Mouse (Mus musculus) kidney, adult 9 months (tissue): ENCODE results near the gene Xk.
"Not testable (repeated sequence)": the region's sequence is repeated elsewhere in the genome, so short reads cannot be mapped to it uniquely, and the experiment has no call there.

Experiments
- DNase-seq: peaks from one replicate; pipeline ENCODE4 v3.0.0; 2022

The Xk gene

GRCm38 (mm10) chrX:9272460-9273361 is at the start of gene Xk:
Xk (plus strand) TSS chrX:9272756.
- peak; percentile 33 for DNase-seq

- DNase-seq, result no peak
These were observed 45.5 kb upstream of the Xk start for GRCm38 (mm10) chrX:9227105-9227504.

- no peak for DNase-seq
These were observed 31.6 kb upstream of the Xk start for GRCm38 (mm10) chrX:9240737-9241591.

GRCm38 (mm10) chrX:9243381-9243864 is 29.1 kb upstream of the Xk start:
- peak; percentile 6 for DNase-seq

- DNase-seq, result no peak
These were observed 27.8 kb upstream of the Xk start for GRCm38 (mm10) chrX:9244603-9245336.

GRCm38 (mm10) chrX:9248911-9249310 is 23.6 kb upstream of the Xk start:
- DNase-seq, result no peak

- no peak for DNase-seq
These were observed 18.6 kb upstream of the Xk start for GRCm38 (mm10) chrX:9253990-9254389.

GRCm38 (mm10) chrX:9254901-9255300 is 17.7 kb upstream of the Xk start:
- DNase-seq, result no peak

GRCm38 (mm10) chrX:9256766-9257165 is 15.8 kb upstream of the Xk start, which contains the start of gene Gm14862:
Gm14862 (minus strand) TSS chrX:9256899.
- DNase-seq, result no peak

- DNase-seq, result no peak
These were observed 14.7 kb upstream of the Xk start for GRCm38 (mm10) chrX:9257831-9258230.

GRCm38 (mm10) chrX:9259267-9259666 is 13.3 kb upstream of the Xk start:
- DNase-seq, result no peak

- DNase-seq, result no peak
These were observed 1.4 kb upstream of the Xk start for GRCm38 (mm10) chrX:9271112-9271511.

- no peak for DNase-seq
These were observed 553 bp upstream of the Xk start for GRCm38 (mm10) chrX:9271947-9272459.

GRCm38 (mm10) chrX:9273377-9274002 is 934 bp downstream of the Xk start:
- no peak for DNase-seq

- DNase-seq, result no peak
These were observed 1.8 kb downstream of the Xk start for GRCm38 (mm10) chrX:9274321-9274720.

- not testable (repeated sequence) for DNase-seq
These were observed 10.9 kb downstream of the Xk start, which contains the start of gene H2al1m for GRCm38 (mm10) chrX:9283464-9283863. H2al1m (plus strand) TSS chrX:9283764.

GRCm38 (mm10) chrX:9293140-9293829 is 20.7 kb downstream of the Xk start:
- DNase-seq, result not testable (repeated sequence)

- no peak for DNase-seq
These were observed 25.9 kb downstream of the Xk start for GRCm38 (mm10) chrX:9298413-9298864.

- no peak for DNase-seq
These were observed 30.2 kb downstream of the Xk start for GRCm38 (mm10) chrX:9302791-9303190.

GRCm38 (mm10) chrX:9303455-9303854 is 30.9 kb downstream of the Xk start:
- no peak for DNase-seq

GRCm38 (mm10) chrX:9316457-9316856 is 43.9 kb downstream of the Xk start:
- not testable (repeated sequence) for DNase-seq
